Mouse (Mus musculus): Measurements from ENCODE around the gene Snrpa.

DNA sequence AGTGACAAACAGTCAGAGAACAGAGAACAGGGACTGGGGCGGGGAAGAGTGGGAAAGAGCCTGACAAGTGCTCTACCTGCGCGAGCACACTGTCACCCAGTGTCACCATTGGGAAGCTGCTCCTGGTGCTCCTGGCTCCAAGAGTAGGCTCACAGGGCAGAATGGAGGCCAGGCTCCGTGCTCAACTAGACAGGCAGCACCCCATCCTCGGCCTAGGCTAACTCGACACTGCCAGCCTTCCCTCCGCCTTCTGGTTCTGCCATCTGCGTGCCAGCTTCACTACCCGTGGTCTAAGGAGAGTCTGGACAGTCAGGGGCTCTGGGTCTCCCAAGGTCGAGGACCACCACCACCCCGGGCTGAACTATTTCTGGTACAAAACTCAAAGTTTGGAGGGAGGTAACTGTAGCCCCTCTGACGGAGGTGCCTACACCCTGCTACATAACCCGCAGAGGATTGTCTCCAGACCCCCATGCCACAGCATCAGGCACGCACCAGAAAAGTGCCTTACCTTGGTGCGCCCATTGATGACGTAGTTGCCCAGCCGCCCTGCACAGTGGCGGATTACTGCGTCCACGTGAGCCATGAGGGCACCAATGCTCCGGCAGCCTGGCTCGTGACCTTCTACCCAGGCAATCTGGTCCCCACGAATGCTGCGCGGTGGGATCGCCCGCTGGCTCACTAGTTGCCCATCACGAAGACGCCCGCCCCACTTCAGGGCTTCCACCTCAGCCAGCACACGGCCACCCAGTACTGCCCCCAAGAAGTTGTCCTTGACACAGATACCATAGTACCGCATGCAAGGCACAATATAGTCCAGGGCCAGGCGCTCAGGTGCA is 31.7 kb downstream of the Snrpa start:
- TF ChIP-seq GATA1 (IDR thresholded peaks at IDR 0.05; ENCODE audit: low read length) (no peak), TAL1 (IDR thresholded peaks at IDR 0.05; ENCODE audit: low read length) (no peak)
